Mouse (Mus musculus) liver, embryonic 16.5 days (tissue): ENCODE results near the gene Oscar. TPM values are rescaled to one million over a fixed set of nuclear protein-coding genes. Genes with fewer than 3 reads are reported as not detected.

ENCODE experiments used
- ATAC-seq: fragments of 200-750 bp; cut with Nextera tagmentation; 2 replicates; pipeline ENCODE4 v1.8.0; 2017; ENCODE audit warnings: low read depth, mild to moderate bottlenecking, moderate number of reproducible peaks, moderate library complexity
- H3K27ac ChIP-seq: fragments of 300-500 bp; sonication (generic); 2 replicates; pipeline ENCODE4 v1.5.1; 2014; ENCODE audit warnings: mild to moderate bottlenecking, low read length
- H3K27me3 ChIP-seq: fragments of 300-500 bp; sonication (generic); 2 replicates; pipeline ENCODE4 v1.6.1; 2014; ENCODE audit warnings: low read depth, low read length, mixed read lengths; ENCODE audit not compliant: control insufficient read depth, insufficient read depth
- H3K36me3 ChIP-seq: fragments of 300-500 bp; sonication (generic); 2 replicates; pipeline ENCODE4 v1.6.1; 2014; ENCODE audit warnings: mild to moderate bottlenecking; ENCODE audit not compliant: control insufficient read depth, insufficient read depth
- H3K4me1 ChIP-seq: fragments of 300-500 bp; sonication (generic); 2 replicates; pipeline ENCODE4 v1.6.1; 2014; ENCODE audit warnings: low read depth, low read length, mixed read lengths; ENCODE audit not compliant: control insufficient read depth
- H3K4me2 ChIP-seq: fragments of 300-500 bp; sonication (generic); 2 replicates; pipeline ENCODE4 v1.6.1; 2014; ENCODE audit warnings: low read depth, low read length, mixed read lengths
- H3K4me3 ChIP-seq: fragments of 300-500 bp; sonication (generic); 2 replicates; pipeline ENCODE4 v1.5.1; 2014; ENCODE audit warnings: low read depth, mild to moderate bottlenecking, low read length
- H3K9ac ChIP-seq: fragments of 300-500 bp; sonication (generic); 2 replicates; pipeline ENCODE4 v1.6.1; 2014; ENCODE audit warnings: low read depth, low read length
- H3K9me3 ChIP-seq: fragments of 300-500 bp; sonication (generic); replicated peaks from 2 replicates; pipeline ENCODE4 v1.6.1; 2016; ENCODE audit warnings: low read length; ENCODE audit not compliant: control insufficient read depth
- WGBS: fragments of 180-500 bp; shearing (Covaris S2); extraction: QIAGEN DNeasy Blood & Tissue Kit; methylation state at CpG from one replicate; pipeline ENCODE4 v1.1.7; 2014; ENCODE audit not compliant: insufficient replicate concordance; 5-methylcytosine and 5-hydroxymethylcytosine counted together
- polyA plus RNA-seq: library from polyadenylated mRNA; unstranded; fragments of >200 nt; fragmentation: Nextera tagmentation; extraction: Ambion mirVana; gene quantifications from 2 replicates; pipeline ENCODE4 v1.2.1, GENCODE M21; 2015

The Oscar gene
- polyA plus RNA-seq, result 0.18 TPM in 1 of 2 replicates, not detected in the other

- peak within 1 kb of the TSS; percentile 76 for H3K4me2 ChIP-seq
- 51% methylated on average over 4 of the region's 4 CpGs for WGBS
- H3K9ac ChIP-seq, result peak within 1 kb of the TSS; percentile 31; the same call in 1 of the 2 replicates
- peaks cover 10% of the 10 kb centered on the region for H3K36me3 ChIP-seq
- peaks cover 15% of the 10 kb centered on the region for H3K4me1 ChIP-seq
- peak within 1 kb of the TSS; percentile 85 for H3K4me3 ChIP-seq
- no peaks in the 10 kb centered on the region for H3K9me3 ChIP-seq
- H3K27me3 ChIP-seq, result no peaks in the 10 kb centered on the region
- H3K27ac ChIP-seq, result peak within 1 kb of the TSS; percentile 74; the same call in 1 of the 2 replicates
- ATAC-seq, result no peak
Measured at GRCm38 (mm10) chr7:3616057-3616388, at the start of gene Oscar. Gene Oscar (minus strand): TSS chr7:3616157.

DNA sequence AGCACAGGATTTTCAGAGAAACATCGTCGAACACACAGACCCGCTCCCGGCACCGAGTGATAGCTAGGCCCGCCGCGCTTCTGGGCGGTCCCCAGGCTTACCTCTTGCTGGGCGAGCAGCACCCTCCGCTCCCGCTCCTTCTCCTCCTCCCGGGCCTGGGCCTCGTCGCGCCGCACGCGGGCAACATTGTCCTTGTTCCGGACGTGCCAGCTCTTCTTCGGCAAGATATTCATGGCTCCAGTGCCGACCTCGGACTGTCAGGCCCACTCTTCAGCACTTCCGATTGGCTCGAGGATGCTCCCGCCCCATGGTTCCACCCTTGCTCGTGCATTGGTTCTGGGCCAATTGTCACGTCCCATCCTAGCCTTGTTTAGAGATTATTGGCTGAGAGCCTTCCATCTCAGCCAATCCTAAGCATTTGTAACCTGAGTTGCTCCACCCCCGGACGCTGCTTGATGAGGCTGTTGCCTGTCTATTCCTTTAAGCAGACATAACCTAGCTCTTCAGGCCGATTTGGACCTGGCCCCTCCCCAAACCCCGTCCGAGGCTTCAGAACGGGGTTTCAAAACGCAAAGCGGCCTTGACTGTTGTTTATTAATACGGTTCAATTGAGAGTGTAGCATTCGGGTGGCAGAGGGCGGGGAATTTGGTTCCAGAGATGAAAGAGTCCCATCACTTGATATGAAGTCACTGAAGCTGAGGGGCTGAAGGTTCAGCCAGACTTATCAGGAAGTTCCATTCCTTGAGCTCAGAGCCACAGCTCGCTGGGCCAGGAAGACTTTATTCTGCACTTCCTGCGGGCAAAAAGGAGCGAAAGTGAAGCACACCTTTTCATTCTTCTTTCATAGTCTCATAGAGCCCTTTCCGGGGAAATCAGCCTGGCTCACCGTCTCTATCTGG is 49.5 kb upstream of the Oscar start, which contains the start of gene Leng1:
Leng1 (minus strand) TSS at position 626 of the 900 bp plus-strand sequence.
- Histone ChIP-seq H3K4me1 (peaks cover 36% of the 10 kb centered on the region), H3K9ac (peak within 1 kb of the TSS; percentile 93), H3K36me3 (peaks cover 21% of the 10 kb centered on the region), H3K4me3 (peak within 1 kb of the TSS; percentile 85), H3K27me3 (no peaks in the 10 kb centered on the region), H3K4me2 (peak within 1 kb of the TSS; percentile 95), H3K9me3 (no peaks in the 10 kb centered on the region), H3K27ac (peak within 1 kb of the TSS; percentile 95)
- peak; percentile 98 for ATAC-seq
- 3% methylated on average over 45 of the region's 45 CpGs for WGBS

DNA sequence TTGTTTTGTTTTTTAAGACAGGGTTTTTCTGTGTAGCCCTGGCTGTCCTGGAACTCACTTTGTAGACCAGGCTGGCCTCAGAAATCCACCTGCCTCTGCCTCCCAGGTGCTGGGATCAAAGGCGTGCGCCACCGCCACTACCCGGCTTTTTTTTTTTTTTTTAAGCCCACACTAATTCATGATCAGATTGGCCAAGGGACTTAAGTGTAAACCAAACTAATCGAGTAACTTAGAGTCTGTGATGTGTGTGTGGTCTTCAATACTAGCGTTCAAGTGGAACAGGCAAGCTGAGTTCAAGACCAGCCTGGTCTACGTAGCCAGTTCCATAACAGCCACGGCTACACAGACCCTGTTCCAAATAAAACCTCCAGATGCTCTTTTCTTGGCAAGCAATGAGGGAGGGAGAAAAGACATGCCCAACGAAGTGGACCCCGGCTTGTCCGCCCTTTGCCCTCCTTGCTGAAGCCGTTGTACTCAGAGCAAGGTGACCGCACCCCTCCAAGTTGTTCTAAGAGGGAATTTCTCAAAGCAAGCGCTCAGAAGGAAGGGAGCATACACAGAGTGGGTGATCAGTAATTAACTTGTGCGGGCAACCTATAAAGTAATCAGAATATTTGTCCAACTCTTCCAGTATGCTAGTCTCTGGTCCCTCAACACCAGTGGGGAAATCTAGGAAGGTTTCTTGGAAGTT is 48.7 kb upstream of the Oscar start:
- H3K4me1 ChIP-seq, result peaks cover 36% of the 10 kb centered on the region
- ATAC-seq, result peak; percentile 17; the same call in 1 of the 2 replicates
- H3K9ac ChIP-seq, result peak overlapping the region; percentile 93

DNA sequence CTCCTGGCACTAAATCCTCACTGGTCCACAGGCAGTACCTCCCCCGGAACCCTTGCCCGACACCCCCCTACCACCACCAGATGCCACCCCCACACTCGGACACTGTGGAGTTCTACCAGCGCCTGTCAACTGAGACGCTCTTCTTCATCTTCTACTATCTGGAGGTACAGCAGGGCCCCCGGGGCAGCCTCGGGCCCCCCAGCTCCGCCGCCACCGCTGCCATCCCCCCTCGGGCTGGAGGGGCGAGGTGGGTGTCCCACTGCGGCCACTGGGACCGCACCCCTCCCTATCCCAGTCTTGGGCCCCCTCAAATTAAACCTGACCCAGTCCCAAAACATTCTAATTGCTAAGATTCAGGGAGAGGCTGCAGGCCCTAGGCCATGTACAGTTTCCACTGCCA is 42.6 kb upstream of the Oscar start:
- Histone ChIP-seq H3K27me3 (no peaks in the 10 kb centered on the region), H3K9me3 (no peaks in the 10 kb centered on the region), H3K4me2 (no peak overlapping the region), H3K9ac (no peak overlapping the region), H3K36me3 (peaks cover 86% of the 10 kb centered on the region), H3K4me1 (peaks cover 5% of the 10 kb centered on the region), H3K27ac (no peak overlapping the region), H3K4me3 (no peak overlapping the region)
- no peak for ATAC-seq
- WGBS, result 88% methylated on average over 14 of the region's 14 CpGs

More for the DNA sequence above, 48.7 kb upstream of the Oscar start:
- H3K27ac ChIP-seq, result peak overlapping the region; percentile 95
- H3K36me3 ChIP-seq, result peaks cover 29% of the 10 kb centered on the region
- no peaks in the 10 kb centered on the region for H3K9me3 ChIP-seq
- peak overlapping the region; percentile 95 for H3K4me2 ChIP-seq
- no peaks in the 10 kb centered on the region for H3K27me3 ChIP-seq
- peak overlapping the region; percentile 85 for H3K4me3 ChIP-seq
- WGBS, result 20% methylated on average over 15 of the region's 15 CpGs

DNA sequence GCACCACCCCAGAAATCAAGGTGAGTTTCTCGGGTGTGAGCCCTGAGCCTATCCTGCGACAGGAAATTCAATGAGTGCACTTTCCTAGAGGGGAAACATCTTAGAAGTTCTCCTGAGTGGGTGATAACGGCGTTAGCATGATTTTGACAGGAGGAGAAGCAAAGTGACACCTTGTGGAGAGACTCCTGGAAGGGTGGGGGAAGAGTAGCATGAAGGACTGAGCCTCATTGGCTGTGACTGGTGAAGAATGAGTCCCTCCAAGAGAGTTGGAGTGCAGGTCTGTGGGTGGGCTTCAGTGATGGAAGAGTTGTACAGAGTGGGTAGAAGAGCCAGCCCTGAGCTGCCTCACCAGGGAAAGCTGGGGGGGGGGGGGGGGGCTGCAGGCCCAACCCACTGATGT is 41.0 kb upstream of the Oscar start:
- no peak overlapping the region for H3K4me3 ChIP-seq
- no peak for ATAC-seq
- H3K9me3 ChIP-seq, result no peaks in the 10 kb centered on the region
- WGBS, result 79% methylated on average over 4 of the region's 4 CpGs
- no peak overlapping the region for H3K27ac ChIP-seq
- H3K4me1 ChIP-seq, result no peaks in the 10 kb centered on the region
- H3K36me3 ChIP-seq, result peaks cover 92% of the 10 kb centered on the region
- no peak overlapping the region for H3K4me2 ChIP-seq
- no peaks in the 10 kb centered on the region for H3K27me3 ChIP-seq
- no peak overlapping the region for H3K9ac ChIP-seq

- ATAC-seq, result no peak
- peaks cover 18% of the 10 kb centered on the region for H3K36me3 ChIP-seq
- no peaks in the 10 kb centered on the region for H3K9me3 ChIP-seq
- 50% methylated on average over 4 of the region's 4 CpGs for WGBS
- peak overlapping the region; percentile 91 for H3K4me2 ChIP-seq
- H3K27ac ChIP-seq, result no peak overlapping the region; the same call in 1 of the 2 replicates
- peaks cover 35% of the 10 kb centered on the region for H3K4me1 ChIP-seq
- H3K9ac ChIP-seq, result peak overlapping the region; percentile 99
- no peaks in the 10 kb centered on the region for H3K27me3 ChIP-seq
- H3K4me3 ChIP-seq, result peak overlapping the region; percentile 96
Measured at GRCm38 (mm10) chr7:3646641-3647040, 30.7 kb upstream of the Oscar start.

- Histone ChIP-seq H3K4me1 (peaks cover 35% of the 10 kb centered on the region), H3K27ac (peak overlapping the region; percentile 96), H3K4me2 (peak overlapping the region; percentile 91), H3K4me3 (peak overlapping the region; percentile 96), H3K36me3 (peaks cover 14% of the 10 kb centered on the region), H3K27me3 (no peaks in the 10 kb centered on the region), H3K9ac (peak overlapping the region; percentile 99), H3K9me3 (no peaks in the 10 kb centered on the region)
- ATAC-seq, result no peak
- 9% methylated on average over 9 of the region's 9 CpGs for WGBS
Measured at GRCm38 (mm10) chr7:3646188-3646587, 30.2 kb upstream of the Oscar start.

DNA sequence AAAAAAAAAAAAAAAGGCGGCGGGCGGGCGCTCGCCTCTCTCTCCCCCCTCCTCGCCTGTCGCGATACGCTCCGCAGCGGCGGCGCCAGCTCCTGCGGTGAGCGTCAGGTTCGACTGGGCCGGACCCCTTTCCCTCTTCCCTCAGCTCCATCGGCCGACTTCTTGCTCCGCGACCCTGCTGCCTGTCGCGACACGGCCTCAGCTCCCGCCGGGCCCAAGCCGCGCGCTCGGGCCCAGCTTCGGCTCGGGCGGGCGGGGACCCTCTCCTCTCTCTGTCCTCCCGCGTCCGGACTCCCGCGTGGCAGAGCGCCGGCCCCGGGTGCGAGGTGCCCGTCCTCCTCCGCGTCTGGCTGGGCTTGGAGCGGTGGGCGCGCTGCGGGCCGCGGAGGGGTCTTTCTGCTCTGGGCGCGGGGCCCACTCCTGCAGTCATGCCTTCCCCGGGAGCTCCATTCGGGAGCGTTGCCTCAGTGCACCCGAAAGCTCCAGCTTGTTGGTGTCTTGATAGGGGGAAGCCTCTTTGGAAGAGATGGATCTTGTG is 29.6 kb upstream of the Oscar start:
- no peak for ATAC-seq
- H3K4me2 ChIP-seq, result peak overlapping the region; percentile 91
- H3K27me3 ChIP-seq, result no peaks in the 10 kb centered on the region
- WGBS, result under 1% methylated on average over 53 of the region's 58 CpGs
- peak overlapping the region; percentile 99 for H3K9ac ChIP-seq
- peak overlapping the region; percentile 96 for H3K4me3 ChIP-seq
- H3K9me3 ChIP-seq, result no peaks in the 10 kb centered on the region
- H3K27ac ChIP-seq, result peak overlapping the region; percentile 96
- peaks cover 35% of the 10 kb centered on the region for H3K4me1 ChIP-seq
- peaks cover 14% of the 10 kb centered on the region for H3K36me3 ChIP-seq
